Mouse (Mus musculus) MEL (cell line): Measurements from ENCODE around the gene Il27.

ENCODE experiments used
- BHLHE40 ChIP-seq: IDR thresholded peaks from 2 replicates; pipeline ENCODE4 v1.6.1; 2012; ENCODE audit warnings: low read depth, mild to moderate bottlenecking, inconsistent platforms, low read length, improper control_type of control experiment, borderline replicate concordance
- CTCF ChIP-seq, 3 experiments: IDR thresholded peaks in 2 of 3; conservative IDR thresholded peaks in 1 of 3; 2 replicates each; pipeline ENCODE4 v1.5.1; 2011 to 2012; ENCODE audit warnings: low read length in 3 of 3, low read depth in 2 of 3, mild to moderate bottlenecking in 2 of 3, improper control_type of control experiment in 1 of 3, inconsistent platforms in 1 of 3, mixed read lengths in 1 of 3, moderate library complexity in 1 of 3; ENCODE audit not compliant: control insufficient read depth in 1 of 3, insufficient read depth in 1 of 3, poor library complexity in 1 of 3, severe bottlenecking in 1 of 3
- ELF1 ChIP-seq: IDR thresholded peaks from 2 replicates; pipeline ENCODE4 v1.6.1; 2014; ENCODE audit warnings: low read depth, mild to moderate bottlenecking, inconsistent platforms, low read length, improper control_type of control experiment, moderate library complexity
- EP300 ChIP-seq, 2 experiments: IDR thresholded peaks; 2 replicates each; pipeline ENCODE4 v1.6.1; 2011; ENCODE audit warnings: improper control_type of control experiment in 2 of 2, low read length in 2 of 2, low read depth in 1 of 2, mild to moderate bottlenecking in 1 of 2
- GABPA ChIP-seq: IDR thresholded peaks from 2 replicates; pipeline ENCODE4 v1.6.1; 2012; ENCODE audit warnings: low read depth, mild to moderate bottlenecking, inconsistent platforms, low read length, improper control_type of control experiment, moderate library complexity
- HCFC1 ChIP-seq: IDR thresholded peaks from 2 replicates; pipeline ENCODE4 v1.6.1; 2012; ENCODE audit warnings: low read depth, mild to moderate bottlenecking, inconsistent platforms, low read length, improper control_type of control experiment, moderate library complexity
- JUND ChIP-seq: IDR thresholded peaks from 2 replicates; pipeline ENCODE4 v1.6.1; 2011; ENCODE audit warnings: low read depth, mild to moderate bottlenecking, improper control_type of control experiment, low read length
- MAFK ChIP-seq: IDR thresholded peaks from 2 replicates; pipeline ENCODE4 v1.6.1; 2011; ENCODE audit warnings: low read depth, mild to moderate bottlenecking, low read length, improper control_type of control experiment, borderline replicate concordance
- MYC ChIP-seq: IDR thresholded peaks from 2 replicates; pipeline ENCODE4 v1.6.1; 2011; ENCODE audit warnings: low read depth, mild to moderate bottlenecking, low read length, improper control_type of control experiment, moderate library complexity
- POLR2A ChIP-seq, 2 experiments: IDR thresholded peaks; 2 replicates each; pipeline ENCODE4 v1.6.1; 2011 to 2012; ENCODE audit warnings: low read length in 2 of 2, mild to moderate bottlenecking in 2 of 2, control low read depth in 1 of 2, improper control_type of control experiment in 1 of 2, low read depth in 1 of 2, moderate library complexity in 1 of 2; ENCODE audit not compliant: control insufficient read depth in 1 of 2, insufficient read depth in 1 of 2, poor library complexity in 1 of 2
- TBP ChIP-seq: IDR thresholded peaks from 2 replicates; pipeline ENCODE4 v1.8.0; 2011; ENCODE audit warnings: low read depth, low read length, improper control_type of control experiment
- TCF12 ChIP-seq: IDR thresholded peaks from 2 replicates; pipeline ENCODE4 v1.6.1; 2014; ENCODE audit warnings: low read depth, mild to moderate bottlenecking, inconsistent platforms, low read length, improper control_type of control experiment, moderate library complexity
- USF2 ChIP-seq, 2 experiments: IDR thresholded peaks; 2 replicates each; pipeline ENCODE4 v1.6.1; 2011 to 2012; ENCODE audit warnings: improper control_type of control experiment in 2 of 2, low read length in 2 of 2, borderline replicate concordance in 1 of 2, inconsistent platforms in 1 of 2, low read depth in 1 of 2, mild to moderate bottlenecking in 1 of 2; ENCODE audit not compliant: insufficient read depth in 1 of 2

DNA sequence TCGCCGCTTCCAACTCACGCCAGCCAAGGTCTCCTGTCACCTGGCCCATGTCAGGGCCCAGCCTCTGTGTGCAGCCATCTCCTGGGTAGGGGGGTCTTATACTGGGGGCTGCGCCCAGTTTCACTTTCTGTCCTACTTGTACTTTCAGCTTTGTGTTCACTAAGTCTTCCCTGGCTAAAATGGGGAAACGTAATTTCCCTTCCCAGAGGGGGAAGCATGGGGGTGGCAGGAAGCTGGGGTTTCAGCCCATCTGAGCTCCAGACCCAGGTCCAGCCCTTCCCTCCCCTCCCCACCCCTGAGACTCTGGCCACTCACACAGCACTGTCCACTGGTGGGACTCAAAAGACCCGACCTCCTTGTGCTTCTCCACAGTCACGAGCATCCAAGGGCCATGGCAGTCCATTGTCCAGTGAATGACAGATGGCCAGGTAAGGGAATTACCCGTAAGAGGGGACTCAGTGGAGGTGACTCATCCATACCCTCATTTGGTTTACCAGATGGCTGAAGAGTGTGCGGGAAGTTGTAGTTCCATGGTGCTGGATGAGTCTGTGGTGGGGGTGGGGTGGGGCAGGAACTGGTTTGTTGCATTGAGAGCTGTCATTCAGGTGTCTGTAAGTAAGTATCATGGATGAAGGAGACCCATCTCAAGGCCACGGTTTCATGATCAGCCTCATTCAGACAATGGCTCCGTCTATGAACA, at the start of gene Il27:
- no peak for TF ChIP-seq TBP
- no peak for TF ChIP-seq JUND
- TF ChIP-seq BHLHE40 = no peak
- no peak for TF ChIP-seq TCF12
- TF ChIP-seq CTCF (IDR thresholded peaks at IDR 0.05 in 2 of 3, conservative IDR thresholded peaks at IDR 0.05 in 1 of 3; ENCODE audit: control insufficient read depth in 1 of 3, insufficient read depth in 1 of 3, low read depth in 2 of 3, low read length in 3 of 3, poor library complexity in 1 of 3, severe bottlenecking in 1 of 3) = no peak
- no peak for TF ChIP-seq EP300 (IDR thresholded peaks at IDR 0.05; ENCODE audit: low read depth in 1 of 2, low read length in 2 of 2)
- TF ChIP-seq POLR2A (IDR thresholded peaks at IDR 0.05; ENCODE audit: control insufficient read depth in 1 of 2, insufficient read depth in 1 of 2, low read depth in 1 of 2, low read length in 2 of 2, poor library complexity in 1 of 2) = no peak
- no peak for TF ChIP-seq MYC
- TF ChIP-seq USF2 (IDR thresholded peaks at IDR 0.05; ENCODE audit: borderline replicate concordance in 1 of 2, insufficient read depth in 1 of 2, low read depth in 1 of 2, low read length in 2 of 2) = no peak
- no peak for TF ChIP-seq GABPA
- no peak for TF ChIP-seq MAFK
- no peak for TF ChIP-seq HCFC1
- TF ChIP-seq ELF1 = no peak
